Mouse (Mus musculus): ENCODE measurements around the gene Cgrrf1. TPM values are rescaled to one million over a fixed set of nuclear protein-coding genes. Genes with fewer than 3 reads are reported as not detected.

Gene Cgrrf1
- total and polyA plus RNA-seq, 2 experiments from 2014 or later: 24.4 to 36.0 TPM

DNA sequence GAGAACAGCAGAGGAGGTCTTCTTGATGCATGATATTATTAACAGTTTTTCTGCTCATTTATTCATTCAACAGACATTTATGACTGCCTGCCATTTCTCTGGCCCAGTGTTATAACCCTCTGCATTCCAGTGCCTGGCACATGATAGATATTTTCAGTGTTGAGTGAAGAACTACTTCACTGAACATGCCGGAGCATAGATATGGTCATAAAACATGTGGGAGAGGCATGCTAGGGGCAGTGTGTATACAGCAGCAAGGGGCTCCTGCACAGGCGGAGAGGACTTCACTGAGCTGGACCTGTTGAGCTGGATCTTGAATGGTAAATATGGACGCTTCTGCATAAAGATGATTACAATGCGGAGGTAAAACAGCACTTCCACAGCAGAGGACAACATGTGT lies 57.2 kb downstream of the Cgrrf1 start:
- Histone ChIP-seq H3K27me3 (ENCODE audit: insufficient read depth, low read length) (no peaks in the 10 kb centered on the region), H3K4me3 (ENCODE audit: low read depth, low read length) (no peak overlapping the region), H3K4me1 (ENCODE audit: insufficient read depth, low read length) (peaks cover 4% of the 10 kb centered on the region; the same call in 1 of the 2 replicates), H3K9ac (replicated peaks; ENCODE audit: low read length, poor library complexity, severe bottlenecking) (no peak overlapping the region), H3K27ac (ENCODE audit: low read depth, low read length) (no peak overlapping the region), H3K36me3 (ENCODE audit: insufficient read depth, low read length) (no peaks in the 10 kb centered on the region), H3K4me2 (ENCODE audit: low read depth, low read length, poor library complexity, severe bottlenecking) (no peak overlapping the region), H3K9me3 (ENCODE audit: low read length) (no peaks in the 10 kb centered on the region)
- ATAC-seq (ENCODE audit: low FRiP score) (no peak), DNase-seq (ENCODE audit: low spot score) (no peak)
- TF ChIP-seq CTCF (IDR thresholded peaks at IDR 0.05): no peak
- 94% methylated on average over 4 of the region's 4 CpGs for WGBS

DNA sequence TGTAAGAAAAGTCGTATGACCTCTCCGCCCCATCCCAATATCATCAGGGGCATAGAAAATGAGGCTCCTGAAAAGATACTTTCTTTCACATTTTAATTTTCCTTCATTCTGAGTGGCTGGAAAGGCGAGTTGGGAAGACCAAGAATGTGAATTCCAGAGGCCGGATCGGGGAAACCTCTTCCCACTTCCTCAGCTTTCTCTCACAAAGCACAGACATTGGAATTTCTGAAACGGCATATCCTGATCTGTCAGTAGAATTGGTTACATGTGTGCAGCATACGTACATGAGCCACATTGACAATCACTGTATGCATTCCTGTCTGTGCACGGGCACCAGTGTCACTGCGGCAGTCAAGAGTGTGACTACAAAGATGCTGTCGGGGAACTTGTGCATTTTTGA lies 62.0 kb downstream of the Cgrrf1 start:
- no peaks in the 10 kb centered on the region for H3K36me3 ChIP-seq (ENCODE audit: insufficient read depth, low read length)
- no peaks in the 10 kb centered on the region for H3K9me3 ChIP-seq (ENCODE audit: low read length)
- no peaks in the 10 kb centered on the region for H3K27me3 ChIP-seq (ENCODE audit: insufficient read depth, low read length)
- no peak for TF ChIP-seq CTCF (IDR thresholded peaks at IDR 0.05)
- H3K4me2 ChIP-seq (ENCODE audit: low read depth, low read length, poor library complexity, severe bottlenecking): no peak overlapping the region
- no peak for DNase-seq (ENCODE audit: low spot score)
- H3K4me3 ChIP-seq (ENCODE audit: low read depth, low read length): no peak overlapping the region
- no peak overlapping the region for H3K9ac ChIP-seq (replicated peaks; ENCODE audit: low read length, poor library complexity, severe bottlenecking)
- 95% methylated on average over 10 of the region's 10 CpGs for WGBS
- no peak overlapping the region for H3K27ac ChIP-seq (ENCODE audit: low read depth, low read length)
- no peak for ATAC-seq (ENCODE audit: low FRiP score)
- H3K4me1 ChIP-seq (ENCODE audit: insufficient read depth, low read length): no peaks in the 10 kb centered on the region

DNA sequence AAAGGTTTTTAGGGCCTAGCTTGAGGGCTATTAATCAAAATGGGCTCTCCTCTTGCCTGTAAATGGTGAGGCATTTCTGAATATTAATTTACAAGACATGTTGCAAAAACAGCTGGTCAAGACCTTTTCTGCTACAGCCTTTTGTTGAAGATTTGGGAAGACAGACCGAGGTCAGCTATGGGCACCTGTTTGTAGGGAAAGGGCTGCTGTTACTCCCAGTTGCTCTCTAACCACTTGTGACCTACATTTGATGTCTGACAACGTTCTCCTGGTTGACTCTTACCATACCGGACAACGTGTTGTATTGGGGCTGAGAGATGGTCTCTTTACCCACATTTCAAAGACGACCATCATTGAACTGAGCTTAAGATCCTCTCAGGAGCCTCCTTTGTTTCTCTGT lies 66.0 kb downstream of the Cgrrf1 start:
- Histone ChIP-seq H3K4me1 (ENCODE audit: insufficient read depth, low read length) (no peaks in the 10 kb centered on the region), H3K9me3 (ENCODE audit: low read length) (no peaks in the 10 kb centered on the region), H3K36me3 (ENCODE audit: insufficient read depth, low read length) (no peaks in the 10 kb centered on the region), H3K4me3 (ENCODE audit: low read depth, low read length) (no peak overlapping the region), H3K27me3 (ENCODE audit: insufficient read depth, low read length) (no peaks in the 10 kb centered on the region), H3K27ac (ENCODE audit: low read depth, low read length) (no peak overlapping the region), H3K9ac (replicated peaks; ENCODE audit: low read length, poor library complexity, severe bottlenecking) (no peak overlapping the region), H3K4me2 (ENCODE audit: low read depth, low read length, poor library complexity, severe bottlenecking) (no peak overlapping the region)
- ATAC-seq (ENCODE audit: low FRiP score): no peak
- 88% methylated on average over 5 of the region's 5 CpGs for WGBS
- DNase-seq (ENCODE audit: low spot score): no peak
- no peak for TF ChIP-seq CTCF (IDR thresholded peaks at IDR 0.05)

DNA sequence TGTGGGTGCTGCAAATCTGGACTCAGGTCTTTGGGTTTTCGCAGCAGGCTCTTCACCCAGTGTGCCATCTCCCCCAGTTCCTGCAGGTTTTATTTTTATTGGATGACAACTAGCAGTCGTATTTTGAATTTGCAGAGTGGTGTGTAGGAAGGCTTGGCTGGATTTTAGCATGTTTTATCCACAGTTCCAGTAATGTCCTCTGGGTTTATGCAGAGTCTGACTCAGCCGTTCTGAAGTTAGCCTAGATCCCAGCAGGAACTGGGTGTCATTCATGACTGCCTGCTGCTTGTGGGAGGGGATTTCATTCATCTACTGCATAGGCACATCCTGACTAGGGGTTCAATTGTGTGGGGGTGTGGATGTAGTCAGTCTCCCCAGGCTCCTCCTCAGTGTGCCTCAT lies 66.7 kb downstream of the Cgrrf1 start:
- H3K4me1 ChIP-seq (ENCODE audit: insufficient read depth, low read length): no peaks in the 10 kb centered on the region
- H3K9ac ChIP-seq (replicated peaks; ENCODE audit: low read length, poor library complexity, severe bottlenecking): no peak overlapping the region
- H3K36me3 ChIP-seq (ENCODE audit: insufficient read depth, low read length): no peaks in the 10 kb centered on the region
- WGBS: 56% methylated on average over 3 of the region's 3 CpGs
- H3K9me3 ChIP-seq (ENCODE audit: low read length): no peaks in the 10 kb centered on the region
- no peak for TF ChIP-seq CTCF (IDR thresholded peaks at IDR 0.05)
- no peak overlapping the region for H3K4me3 ChIP-seq (ENCODE audit: low read depth, low read length)
- H3K27ac ChIP-seq (ENCODE audit: low read depth, low read length): no peak overlapping the region
- DNase-seq (ENCODE audit: low spot score): no peak
- no peak overlapping the region for H3K4me2 ChIP-seq (ENCODE audit: low read depth, low read length, poor library complexity, severe bottlenecking)
- ATAC-seq (ENCODE audit: low FRiP score): no peak
- no peaks in the 10 kb centered on the region for H3K27me3 ChIP-seq (ENCODE audit: insufficient read depth, low read length)

DNA sequence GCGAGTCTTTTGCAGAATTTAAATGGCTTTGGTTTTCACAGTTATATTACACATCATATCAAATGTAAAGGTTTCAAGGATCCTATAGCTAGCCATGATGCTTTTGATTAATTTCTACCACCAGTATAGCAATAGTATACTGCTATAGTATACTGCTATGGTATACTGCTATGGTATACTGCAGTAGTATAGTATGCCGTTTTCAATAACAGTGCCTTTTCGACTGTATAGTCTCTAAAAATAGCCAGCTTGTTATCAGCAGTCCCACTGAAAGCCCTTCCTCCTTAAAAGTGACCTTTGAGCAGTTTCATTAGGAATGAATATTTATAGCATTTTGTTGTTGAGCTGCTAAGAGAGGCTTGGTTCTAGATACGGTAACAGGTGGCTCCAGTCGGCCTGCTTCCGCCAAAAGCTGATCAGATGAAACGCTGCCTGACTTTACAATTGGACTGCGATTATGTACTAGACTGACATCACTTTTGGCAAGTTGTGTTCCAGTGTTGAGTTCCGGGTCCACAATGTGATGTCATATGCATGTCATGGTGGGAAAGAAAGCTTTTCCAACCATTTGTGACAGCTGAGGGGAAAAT lies 70.7 kb downstream of the Cgrrf1 start:
- ATAC-seq (ENCODE audit: low FRiP score) (no peak), DNase-seq (ENCODE audit: low spot score) (no peak)
- H3K9ac ChIP-seq (replicated peaks; ENCODE audit: low read length, poor library complexity, severe bottlenecking): no peak overlapping the region
- H3K9me3 ChIP-seq (ENCODE audit: low read length): no peaks in the 10 kb centered on the region
- no peaks in the 10 kb centered on the region for H3K36me3 ChIP-seq (ENCODE audit: insufficient read depth, low read length)
- H3K27me3 ChIP-seq (ENCODE audit: insufficient read depth, low read length): no peaks in the 10 kb centered on the region
- no peak overlapping the region for H3K4me3 ChIP-seq (ENCODE audit: low read depth, low read length)
- no peaks in the 10 kb centered on the region for H3K4me1 ChIP-seq (ENCODE audit: insufficient read depth, low read length)
- WGBS: 87% methylated on average over 9 of the region's 9 CpGs
- H3K27ac ChIP-seq (ENCODE audit: low read depth, low read length): no peak overlapping the region
- no peak overlapping the region for H3K4me2 ChIP-seq (ENCODE audit: low read depth, low read length, poor library complexity, severe bottlenecking)
- no peak for TF ChIP-seq CTCF (IDR thresholded peaks at IDR 0.05)

Other genes starting within 250 kb of the Cgrrf1 start
- 0.71 and 5.8 TPM in 2 replicates for gene Cdkn3, start 71.6 kb upstream of the Cgrrf1 start, total RNA-seq (2014; rRNA removed)
- 5.9 and 7.1 TPM in 2 replicates for gene Cdkn3, start 71.6 kb upstream of the Cgrrf1 start, polyA plus RNA-seq (2015; fragmentation: Nextera tagmentation; extraction: Ambion mirVana)
- gene Cnih1, start 43.7 kb upstream of the Cgrrf1 start, total RNA-seq (2014; rRNA removed): 91.7 and 104 TPM in 2 replicates
- 207 and 218 TPM in 2 replicates for gene Cnih1, start 43.7 kb upstream of the Cgrrf1 start, polyA plus RNA-seq (2015; fragmentation: Nextera tagmentation; extraction: Ambion mirVana)
- 151 and 187 TPM in 2 replicates for gene Gmfb, start 9.9 kb upstream of the Cgrrf1 start, total RNA-seq (2014; rRNA removed)
- 124 and 128 TPM in 2 replicates for gene Gmfb, start 9.9 kb upstream of the Cgrrf1 start, polyA plus RNA-seq (2015; fragmentation: Nextera tagmentation; extraction: Ambion mirVana)
- 16.0 and 19.8 TPM in 2 replicates for gene Samd4, start 50.7 kb downstream of the Cgrrf1 start, total RNA-seq (2014; rRNA removed)
- gene Samd4, start 50.7 kb downstream of the Cgrrf1 start, polyA plus RNA-seq (2015; fragmentation: Nextera tagmentation; extraction: Ambion mirVana): 4.4 and 5.1 TPM in 2 replicates

Data from midbrain, postnatal 0 days (tissue).